Mouse (Mus musculus): ENCODE measurements around the gene H2-M3. TPM values are rescaled to one million over a fixed set of nuclear protein-coding genes. Genes with fewer than 3 reads are reported as not detected.

The H2-M3 gene
- total and polyA plus RNA-seq, 3 experiments: 3.2 to 4.9 (median 3.3) TPM

- WGBS: 69% methylated on average over 1 of the region's 1 CpGs
These were observed 13.3 kb downstream of the H2-M3 start, which contains the start of gene Olfr99 for GRCm38 (mm10) chr17:37283360-37283759. Gene Olfr99 (minus strand): TSS chr17:37283460.

GRCm38 (mm10) chr17:37304213-37304612, 34.2 kb downstream of the H2-M3 start, which contains the start of gene Olfr101:
Gene Olfr101 (minus strand): TSS chr17:37304313.
- H3K27me3 ChIP-seq (ENCODE audit: control insufficient read depth, insufficient read depth, low read length): no peaks in the 10 kb centered on the region
- H3K27ac ChIP-seq: no peak within 1 kb of the TSS
- intact Hi-C loops (cut with DNase I): no loop called here
- DNase-seq: no peak
- no peak within 1 kb of the TSS for H3K4me3 ChIP-seq
- H3K4me1 ChIP-seq (ENCODE audit: control insufficient read depth, insufficient read depth, low read length): no peaks in the 10 kb centered on the region
- 63% methylated on average over 4 of the region's 4 CpGs for WGBS
- TF ChIP-seq EP300 (IDR thresholded peaks at IDR 0.05; ENCODE audit: insufficient read depth, low read depth, low read length): no peak
- TF ChIP-seq CTCF (IDR thresholded peaks at IDR 0.05): no peak
- TF ChIP-seq POLR2A (IDR thresholded peaks at IDR 0.05; ENCODE audit: insufficient read depth, low read depth, low read length): no peak
- H3K79me2 ChIP-seq (replicated peaks; ENCODE audit: control insufficient read depth, insufficient read depth, low read length): no peaks in the 10 kb centered on the region
- no peaks in the 10 kb centered on the region for H3K36me3 ChIP-seq (ENCODE audit: control insufficient read depth, insufficient read depth, low read length)
- H3K9ac ChIP-seq (ENCODE audit: low read depth, low read length): no peak within 1 kb of the TSS

More at GRCm38 (mm10) chr17:37283360-37283759, 13.3 kb downstream of the H2-M3 start, which contains the start of gene Olfr99:
- no peaks in the 10 kb centered on the region for H3K79me2 ChIP-seq (replicated peaks; ENCODE audit: control insufficient read depth, insufficient read depth, low read length)
- no peak within 1 kb of the TSS for H3K4me3 ChIP-seq
- no peaks in the 10 kb centered on the region for H3K4me1 ChIP-seq (ENCODE audit: control insufficient read depth, insufficient read depth, low read length)
- TF ChIP-seq EP300 (IDR thresholded peaks at IDR 0.05; ENCODE audit: insufficient read depth, low read depth, low read length): no peak
- TF ChIP-seq POLR2A (IDR thresholded peaks at IDR 0.05; ENCODE audit: insufficient read depth, low read depth, low read length): no peak
- no peak for TF ChIP-seq CTCF (IDR thresholded peaks at IDR 0.05)
- H3K27ac ChIP-seq: no peak within 1 kb of the TSS
- no peaks in the 10 kb centered on the region for H3K27me3 ChIP-seq (ENCODE audit: control insufficient read depth, insufficient read depth, low read length)
- H3K36me3 ChIP-seq (ENCODE audit: control insufficient read depth, insufficient read depth, low read length): no peaks in the 10 kb centered on the region
- intact Hi-C loops (cut with DNase I): no loop called here
- no peak within 1 kb of the TSS for H3K9ac ChIP-seq (ENCODE audit: low read depth, low read length)
- no peak for DNase-seq

GRCm38 (mm10) chr17:37308483-37308882, 38.5 kb downstream of the H2-M3 start:
- H3K27ac ChIP-seq: no peak overlapping the region
- TF ChIP-seq EP300 (IDR thresholded peaks at IDR 0.05; ENCODE audit: insufficient read depth, low read depth, low read length) (no peak), POLR2A (IDR thresholded peaks at IDR 0.05; ENCODE audit: insufficient read depth, low read depth, low read length) (no peak), CTCF (IDR thresholded peaks at IDR 0.05) (peak; percentile 23; the same call in 1 of the 2 replicates)
- no peak overlapping the region for H3K4me3 ChIP-seq
- H3K27me3 ChIP-seq (ENCODE audit: control insufficient read depth, insufficient read depth, low read length): no peaks in the 10 kb centered on the region
- DNase-seq: no peak
- no peak overlapping the region for H3K9ac ChIP-seq (ENCODE audit: low read depth, low read length)
- no peaks in the 10 kb centered on the region for H3K36me3 ChIP-seq (ENCODE audit: control insufficient read depth, insufficient read depth, low read length)
- H3K4me1 ChIP-seq (ENCODE audit: control insufficient read depth, insufficient read depth, low read length): no peaks in the 10 kb centered on the region
- WGBS: 28% methylated on average over 4 of the region's 4 CpGs
- intact Hi-C loops (cut with DNase I): no loop called here
- H3K79me2 ChIP-seq (replicated peaks; ENCODE audit: control insufficient read depth, insufficient read depth, low read length): no peaks in the 10 kb centered on the region

GRCm38 (mm10) chr17:37310146-37310699, 40.2 kb downstream of the H2-M3 start:
- DNase-seq: no peak
- no peaks in the 10 kb centered on the region for H3K4me1 ChIP-seq (ENCODE audit: control insufficient read depth, insufficient read depth, low read length)
- no peaks in the 10 kb centered on the region for H3K27me3 ChIP-seq (ENCODE audit: control insufficient read depth, insufficient read depth, low read length)
- TF ChIP-seq EP300 (IDR thresholded peaks at IDR 0.05; ENCODE audit: insufficient read depth, low read depth, low read length) (no peak), CTCF (IDR thresholded peaks at IDR 0.05) (no peak), POLR2A (IDR thresholded peaks at IDR 0.05; ENCODE audit: insufficient read depth, low read depth, low read length) (no peak)
- 35% methylated on average over 2 of the region's 2 CpGs for WGBS
- H3K36me3 ChIP-seq (ENCODE audit: control insufficient read depth, insufficient read depth, low read length): no peaks in the 10 kb centered on the region
- intact Hi-C loops (cut with DNase I): no loop called here
- no peaks in the 10 kb centered on the region for H3K79me2 ChIP-seq (replicated peaks; ENCODE audit: control insufficient read depth, insufficient read depth, low read length)
- H3K27ac ChIP-seq: no peak overlapping the region
- H3K4me3 ChIP-seq: no peak overlapping the region
- no peak overlapping the region for H3K9ac ChIP-seq (ENCODE audit: low read depth, low read length)

GRCm38 (mm10) chr17:37316954-37317353, 46.9 kb downstream of the H2-M3 start, which contains the start of gene Olfr102:
Gene Olfr102 (minus strand): TSS chr17:37317054.
- H3K36me3 ChIP-seq (ENCODE audit: control insufficient read depth, insufficient read depth, low read length): no peaks in the 10 kb centered on the region
- no peak within 1 kb of the TSS for H3K27ac ChIP-seq
- H3K27me3 ChIP-seq (ENCODE audit: control insufficient read depth, insufficient read depth, low read length): no peaks in the 10 kb centered on the region
- no peak within 1 kb of the TSS for H3K4me3 ChIP-seq
- no peak for DNase-seq
- TF ChIP-seq POLR2A (IDR thresholded peaks at IDR 0.05; ENCODE audit: insufficient read depth, low read depth, low read length) (no peak), CTCF (IDR thresholded peaks at IDR 0.05) (no peak), EP300 (IDR thresholded peaks at IDR 0.05; ENCODE audit: insufficient read depth, low read depth, low read length) (no peak)
- intact Hi-C loops (cut with DNase I): no loop called here
- H3K9ac ChIP-seq (ENCODE audit: low read depth, low read length): no peak within 1 kb of the TSS
- H3K4me1 ChIP-seq (ENCODE audit: control insufficient read depth, insufficient read depth, low read length): no peaks in the 10 kb centered on the region
- no peaks in the 10 kb centered on the region for H3K79me2 ChIP-seq (replicated peaks; ENCODE audit: control insufficient read depth, insufficient read depth, low read length)

Other genes starting within 250 kb of the H2-M3 start
- not detected for gene Mog, start 246.8 kb upstream of the H2-M3 start, total RNA-seq (2021)
- 0.09 TPM in 1 of 2 replicates, not detected in the other for gene Mog, start 246.8 kb upstream of the H2-M3 start, polyA plus RNA-seq (2012; rRNA removed)
- 1 to 10 TPM; 6.5 to 6.7 TPM for gene Gabbr1, start 224.3 kb upstream of the H2-M3 start, total RNA-seq (2021)
- 15.5 and 17.4 TPM in 2 replicates for gene Gabbr1, start 224.3 kb upstream of the H2-M3 start, polyA plus RNA-seq (2012; rRNA removed)
- not detected for gene Olfr90, start 181.7 kb upstream of the H2-M3 start, total RNA-seq (2021)
- gene Olfr90, start 181.7 kb upstream of the H2-M3 start, polyA plus RNA-seq (2012; rRNA removed): not detected in 2 replicates
- not detected for gene Olfr91, start 171.9 kb upstream of the H2-M3 start, total RNA-seq (2021)
- not detected in 2 replicates for gene Olfr91, start 171.9 kb upstream of the H2-M3 start, polyA plus RNA-seq (2012; rRNA removed)
- not detected for gene Olfr92, start 150.1 kb upstream of the H2-M3 start, total RNA-seq (2021)
- gene Olfr92, start 150.1 kb upstream of the H2-M3 start, polyA plus RNA-seq (2012; rRNA removed): not detected in 2 replicates
- gene Olfr93, start 108.7 kb upstream of the H2-M3 start, total RNA-seq (2021): not detected
- gene Olfr93, start 108.7 kb upstream of the H2-M3 start, polyA plus RNA-seq (2012; rRNA removed): not detected in 2 replicates
- gene Ubd, start 76.3 kb upstream of the H2-M3 start, total RNA-seq (2021): not detected
- gene Ubd, start 76.3 kb upstream of the H2-M3 start, polyA plus RNA-seq (2012; rRNA removed): 0.12 TPM in 1 of 2 replicates, not detected in the other
- gene Olfr94, start 69.2 kb upstream of the H2-M3 start, total RNA-seq (2021): not detected
- not detected in 2 replicates for gene Olfr94, start 69.2 kb upstream of the H2-M3 start, polyA plus RNA-seq (2012; rRNA removed)
- not detected for gene Olfr95, start 57.1 kb upstream of the H2-M3 start, total RNA-seq (2021)
- not detected in 2 replicates for gene Olfr95, start 57.1 kb upstream of the H2-M3 start, polyA plus RNA-seq (2012; rRNA removed)
- not detected for gene Olfr96, start 50.1 kb upstream of the H2-M3 start, total RNA-seq (2021)
- not detected in 2 replicates for gene Olfr96, start 50.1 kb upstream of the H2-M3 start, polyA plus RNA-seq (2012; rRNA removed)
- gene Olfr97, start 32.9 kb upstream of the H2-M3 start, total RNA-seq (2021): not detected
- gene Olfr97, start 32.9 kb upstream of the H2-M3 start, polyA plus RNA-seq (2012; rRNA removed): not detected in 2 replicates
- not detected for gene Olfr98, start 6.5 kb upstream of the H2-M3 start, total RNA-seq (2021)
- gene Olfr98, start 6.5 kb upstream of the H2-M3 start, polyA plus RNA-seq (2012; rRNA removed): not detected in 2 replicates
- not detected for gene Olfr99, start 13.2 kb downstream of the H2-M3 start, total RNA-seq (2021)
- gene Olfr99, start 13.2 kb downstream of the H2-M3 start, polyA plus RNA-seq (2012; rRNA removed): not detected in 2 replicates
- gene Olfr101, start 34.1 kb downstream of the H2-M3 start, total RNA-seq (2021): not detected
- not detected in 2 replicates for gene Olfr101, start 34.1 kb downstream of the H2-M3 start, polyA plus RNA-seq (2012; rRNA removed)
- gene Olfr102, start 46.8 kb downstream of the H2-M3 start, total RNA-seq (2021): not detected
- gene Olfr102, start 46.8 kb downstream of the H2-M3 start, polyA plus RNA-seq (2012; rRNA removed): not detected in 2 replicates
- gene Olfr103, start 69.5 kb downstream of the H2-M3 start, total RNA-seq (2021): not detected
- gene Olfr103, start 69.5 kb downstream of the H2-M3 start, polyA plus RNA-seq (2012; rRNA removed): not detected in 2 replicates
- gene Olfr104-ps, start 89.4 kb downstream of the H2-M3 start, total RNA-seq (2021): not detected
- not detected in 2 replicates for gene Olfr104-ps, start 89.4 kb downstream of the H2-M3 start, polyA plus RNA-seq (2012; rRNA removed)
- gene Olfr105-ps, start 108.8 kb downstream of the H2-M3 start, total RNA-seq (2021): not detected
- not detected in 2 replicates for gene Olfr105-ps, start 108.8 kb downstream of the H2-M3 start, polyA plus RNA-seq (2012; rRNA removed)
- not detected for gene Olfr106-ps, start 120.2 kb downstream of the H2-M3 start, total RNA-seq (2021)
- not detected in 2 replicates for gene Olfr106-ps, start 120.2 kb downstream of the H2-M3 start, polyA plus RNA-seq (2012; rRNA removed)
- not detected for gene Olfr107, start 129.0 kb downstream of the H2-M3 start, total RNA-seq (2021)
- not detected in 2 replicates for gene Olfr107, start 129.0 kb downstream of the H2-M3 start, polyA plus RNA-seq (2012; rRNA removed)
- gene Olfr108, start 175.3 kb downstream of the H2-M3 start, total RNA-seq (2021): not detected
- gene Olfr108, start 175.3 kb downstream of the H2-M3 start, polyA plus RNA-seq (2012; rRNA removed): not detected in 2 replicates
- gene Olfr109, start 188.7 kb downstream of the H2-M3 start, total RNA-seq (2021): not detected
- gene Olfr109, start 188.7 kb downstream of the H2-M3 start, polyA plus RNA-seq (2012; rRNA removed): not detected in 2 replicates
- gene H2-M2, start 213.3 kb downstream of the H2-M3 start, total RNA-seq (2021): not detected
- 0.10 TPM in 1 of 2 replicates, not detected in the other for gene H2-M2, start 213.3 kb downstream of the H2-M3 start, polyA plus RNA-seq (2012; rRNA removed)
- gene Olfr110, start 222.2 kb downstream of the H2-M3 start, total RNA-seq (2021): not detected
- gene Olfr110, start 222.2 kb downstream of the H2-M3 start, polyA plus RNA-seq (2012; rRNA removed): not detected in 2 replicates
- gene Olfr111, start 237.8 kb downstream of the H2-M3 start, total RNA-seq (2021): not detected
- 0.12 TPM in 1 of 2 replicates, not detected in the other for gene Olfr111, start 237.8 kb downstream of the H2-M3 start, polyA plus RNA-seq (2012; rRNA removed)

Measured in heart, adult 2 months (tissue).